Mouse (Mus musculus): Measurements from ENCODE around the gene Kcnk3. TPM values are rescaled to one million over a fixed set of nuclear protein-coding genes. Genes with fewer than 3 reads are reported as not detected.

Kcnk3 gene
- polyA plus RNA-seq, 1 experiment from 2014 or later = 8.7 TPM

GRCm38 (mm10) chr5:30621844-30622176, 33.8 kb downstream of the Kcnk3 start:
- Histone ChIP-seq H3K27me3 (replicated peaks; ENCODE audit: control insufficient read depth, insufficient read depth, low read length) (peaks cover 6% of the 10 kb centered on the region), H3K9ac (ENCODE audit: low read depth, low read length) (peak overlapping the region; percentile 9; the same call in 1 of the 2 replicates), H3K4me3 (ENCODE audit: low read length) (peak overlapping the region; percentile 39; the same call in 1 of the 2 replicates), H3K9me3 (ENCODE audit: control insufficient read depth, low read length) (no peaks in the 10 kb centered on the region), H3K4me2 (ENCODE audit: low read depth, low read length) (peak overlapping the region; percentile 65), H3K36me3 (ENCODE audit: control insufficient read depth, insufficient read depth, low read length) (no peaks in the 10 kb centered on the region), H3K27ac (ENCODE audit: low read length) (no peak overlapping the region), H3K4me1 (ENCODE audit: control insufficient read depth, insufficient read depth, low read length) (peaks cover 24% of the 10 kb centered on the region)
- 61% methylated on average over 22 of the region's 22 CpGs for WGBS
- no peak for ATAC-seq

DNA sequence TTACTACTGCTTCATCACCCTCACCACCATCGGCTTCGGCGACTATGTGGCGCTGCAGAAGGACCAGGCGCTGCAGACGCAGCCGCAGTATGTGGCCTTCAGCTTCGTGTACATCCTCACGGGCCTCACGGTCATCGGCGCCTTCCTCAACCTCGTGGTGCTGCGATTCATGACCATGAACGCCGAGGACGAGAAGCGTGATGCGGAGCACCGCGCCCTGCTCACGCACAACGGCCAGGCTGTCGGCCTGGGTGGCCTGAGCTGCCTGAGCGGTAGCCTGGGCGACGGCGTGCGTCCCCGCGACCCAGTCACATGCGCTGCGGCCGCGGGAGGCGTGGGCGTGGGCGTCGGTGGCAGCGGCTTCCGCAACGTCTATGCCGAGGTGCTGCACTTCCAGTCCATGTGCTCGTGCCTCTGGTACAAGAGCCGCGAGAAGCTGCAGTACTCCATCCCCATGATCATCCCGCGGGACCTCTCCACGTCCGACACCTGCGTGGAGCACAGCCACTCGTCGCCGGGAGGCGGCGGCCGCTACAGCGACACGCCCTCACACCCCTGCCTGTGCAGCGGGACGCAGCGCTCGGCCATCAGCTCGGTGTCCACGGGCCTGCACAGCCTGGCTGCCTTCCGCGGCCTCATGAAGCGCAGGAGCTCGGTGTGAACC, 34.3 kb downstream of the Kcnk3 start:
- H3K9ac ChIP-seq (ENCODE audit: low read depth, low read length) = peak overlapping the region; percentile 9
- no peak overlapping the region for H3K27ac ChIP-seq (ENCODE audit: low read length)
- H3K4me1 ChIP-seq (ENCODE audit: control insufficient read depth, insufficient read depth, low read length) = peaks cover 22% of the 10 kb centered on the region
- peaks cover 6% of the 10 kb centered on the region for H3K27me3 ChIP-seq (replicated peaks; ENCODE audit: control insufficient read depth, insufficient read depth, low read length)
- no peaks in the 10 kb centered on the region for H3K36me3 ChIP-seq (ENCODE audit: control insufficient read depth, insufficient read depth, low read length)
- 17% methylated on average over 69 of the region's 69 CpGs for WGBS
- peak; percentile 29 for ATAC-seq
- H3K4me3 ChIP-seq (ENCODE audit: low read length) = peak overlapping the region; percentile 39
- peak overlapping the region; percentile 65 for H3K4me2 ChIP-seq (ENCODE audit: low read depth, low read length)
- no peaks in the 10 kb centered on the region for H3K9me3 ChIP-seq (ENCODE audit: control insufficient read depth, low read length)

GRCm38 (mm10) chr5:30622841-30623185, 34.8 kb downstream of the Kcnk3 start:
- peak overlapping the region; percentile 65 for H3K4me2 ChIP-seq (ENCODE audit: low read depth, low read length)
- H3K9ac ChIP-seq (ENCODE audit: low read depth, low read length) = peak overlapping the region; percentile 9
- H3K4me3 ChIP-seq (ENCODE audit: low read length) = peak overlapping the region; percentile 39
- no peak overlapping the region for H3K27ac ChIP-seq (ENCODE audit: low read length)
- ATAC-seq = peak; percentile 2; the same call in 1 of the 2 replicates
- H3K36me3 ChIP-seq (ENCODE audit: control insufficient read depth, insufficient read depth, low read length) = no peaks in the 10 kb centered on the region
- WGBS = 19% methylated on average over 10 of the region's 10 CpGs
- H3K27me3 ChIP-seq (replicated peaks; ENCODE audit: control insufficient read depth, insufficient read depth, low read length) = peaks cover 6% of the 10 kb centered on the region
- H3K9me3 ChIP-seq (ENCODE audit: control insufficient read depth, low read length) = no peaks in the 10 kb centered on the region
- H3K4me1 ChIP-seq (ENCODE audit: control insufficient read depth, insufficient read depth, low read length) = peaks cover 19% of the 10 kb centered on the region

DNA sequence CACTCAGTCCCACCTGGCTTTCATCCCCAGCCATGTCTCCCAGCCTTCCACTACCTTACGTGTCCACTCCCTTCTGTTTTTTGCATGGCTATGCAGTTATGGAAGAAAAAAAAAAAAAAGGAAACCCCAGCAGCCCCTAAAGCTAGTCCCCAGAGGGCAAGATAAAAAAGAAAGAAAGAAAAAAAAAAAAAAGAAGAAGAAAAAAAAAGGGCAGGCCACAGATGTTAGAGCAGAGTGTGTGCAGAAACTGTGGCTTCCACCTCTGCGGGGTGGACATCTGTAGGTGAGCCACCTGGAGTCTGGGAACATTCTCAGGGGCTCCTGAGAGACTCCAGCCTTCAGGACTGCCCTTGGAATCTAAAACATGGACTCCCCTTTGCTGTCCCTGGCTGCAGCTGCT, 35.4 kb downstream of the Kcnk3 start:
- Histone ChIP-seq H3K4me1 (ENCODE audit: control insufficient read depth, insufficient read depth, low read length) (peaks cover 14% of the 10 kb centered on the region), H3K4me3 (ENCODE audit: low read length) (no peak overlapping the region), H3K9me3 (ENCODE audit: control insufficient read depth, low read length) (no peaks in the 10 kb centered on the region), H3K27ac (ENCODE audit: low read length) (no peak overlapping the region), H3K4me2 (ENCODE audit: low read depth, low read length) (no peak overlapping the region), H3K9ac (ENCODE audit: low read depth, low read length) (no peak overlapping the region), H3K27me3 (replicated peaks; ENCODE audit: control insufficient read depth, insufficient read depth, low read length) (peaks cover 6% of the 10 kb centered on the region), H3K36me3 (ENCODE audit: control insufficient read depth, insufficient read depth, low read length) (no peaks in the 10 kb centered on the region)
- no peak for ATAC-seq
- 75% methylated on average over 2 of the region's 2 CpGs for WGBS

DNA sequence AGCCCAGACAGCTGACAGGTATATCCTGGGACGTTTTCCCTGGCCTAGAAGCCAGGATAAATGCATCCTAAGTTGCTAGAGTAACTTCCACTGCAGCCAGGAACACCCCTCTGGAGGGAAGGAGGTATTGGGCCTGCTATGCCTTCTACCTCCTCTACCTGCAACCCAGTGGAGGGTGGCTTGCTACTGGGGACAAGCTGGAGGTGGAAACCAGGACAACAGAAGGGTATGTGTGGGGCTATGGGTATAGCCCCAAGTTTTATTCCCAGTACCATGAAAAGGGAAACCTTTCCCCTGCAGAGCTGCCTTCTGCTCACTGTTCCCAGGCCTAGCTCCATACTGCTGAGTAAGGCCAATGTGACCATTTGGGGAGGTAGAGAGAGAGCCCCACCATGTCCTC, 36.3 kb downstream of the Kcnk3 start:
- no peaks in the 10 kb centered on the region for H3K9me3 ChIP-seq (ENCODE audit: control insufficient read depth, low read length)
- no peak overlapping the region for H3K4me3 ChIP-seq (ENCODE audit: low read length)
- no peak overlapping the region for H3K27ac ChIP-seq (ENCODE audit: low read length)
- 38% methylated on average over 1 of the region's 1 CpGs for WGBS
- peaks cover 6% of the 10 kb centered on the region for H3K27me3 ChIP-seq (replicated peaks; ENCODE audit: control insufficient read depth, insufficient read depth, low read length)
- no peak for ATAC-seq
- H3K4me1 ChIP-seq (ENCODE audit: control insufficient read depth, insufficient read depth, low read length) = peaks cover 12% of the 10 kb centered on the region
- H3K4me2 ChIP-seq (ENCODE audit: low read depth, low read length) = no peak overlapping the region
- no peaks in the 10 kb centered on the region for H3K36me3 ChIP-seq (ENCODE audit: control insufficient read depth, insufficient read depth, low read length)
- no peak overlapping the region for H3K9ac ChIP-seq (ENCODE audit: low read depth, low read length)

DNA sequence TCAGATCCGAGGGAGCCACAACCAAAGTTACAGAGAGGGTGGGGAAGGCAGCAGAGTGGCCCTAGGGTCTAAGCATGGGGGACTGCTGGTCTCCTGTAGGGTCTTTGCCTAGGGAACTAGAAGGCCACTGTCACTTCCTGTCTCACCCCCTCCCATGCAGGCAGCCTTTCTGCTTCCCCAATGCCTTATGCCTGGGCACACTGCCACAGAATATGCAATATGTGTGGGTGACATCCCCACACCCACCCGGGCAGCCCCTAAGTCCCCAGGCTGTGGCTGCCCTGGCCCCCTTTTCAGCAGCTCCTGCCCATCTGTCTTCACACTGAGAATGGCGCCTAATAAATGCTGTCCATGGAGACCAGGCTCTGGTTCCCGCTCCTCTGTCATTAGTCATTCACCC, 36.9 kb downstream of the Kcnk3 start:
- H3K27ac ChIP-seq (ENCODE audit: low read length) = no peak overlapping the region
- H3K4me3 ChIP-seq (ENCODE audit: low read length) = no peak overlapping the region
- H3K4me2 ChIP-seq (ENCODE audit: low read depth, low read length) = no peak overlapping the region
- H3K4me1 ChIP-seq (ENCODE audit: control insufficient read depth, insufficient read depth, low read length) = peaks cover 12% of the 10 kb centered on the region
- 57% methylated on average over 4 of the region's 4 CpGs for WGBS
- peaks cover 6% of the 10 kb centered on the region for H3K27me3 ChIP-seq (replicated peaks; ENCODE audit: control insufficient read depth, insufficient read depth, low read length)
- ATAC-seq = no peak
- H3K9ac ChIP-seq (ENCODE audit: low read depth, low read length) = no peak overlapping the region
- no peaks in the 10 kb centered on the region for H3K36me3 ChIP-seq (ENCODE audit: control insufficient read depth, insufficient read depth, low read length)
- H3K9me3 ChIP-seq (ENCODE audit: control insufficient read depth, low read length) = no peaks in the 10 kb centered on the region

DNA sequence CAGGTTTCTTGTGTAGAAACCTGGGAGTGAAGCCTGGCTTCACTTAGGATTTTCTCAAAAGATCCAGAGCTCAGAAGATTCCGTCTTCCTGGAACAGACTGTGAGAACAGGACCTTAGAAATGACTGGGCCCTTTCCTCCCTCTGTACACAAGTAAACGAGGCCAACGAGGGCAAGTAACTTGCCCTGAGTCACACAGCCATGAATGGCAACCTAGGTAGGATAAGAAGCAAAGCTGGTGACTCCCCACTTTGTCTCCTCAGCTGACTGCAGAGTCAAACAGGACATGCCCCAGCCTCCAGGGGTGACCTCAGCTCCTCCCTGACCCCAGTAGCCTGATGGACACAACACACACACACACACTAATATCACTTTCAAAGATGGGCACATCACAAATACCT, 37.4 kb downstream of the Kcnk3 start:
- Histone ChIP-seq H3K4me2 (ENCODE audit: low read depth, low read length) (no peak overlapping the region), H3K27ac (ENCODE audit: low read length) (no peak overlapping the region), H3K4me3 (ENCODE audit: low read length) (no peak overlapping the region), H3K36me3 (ENCODE audit: control insufficient read depth, insufficient read depth, low read length) (no peaks in the 10 kb centered on the region), H3K9me3 (ENCODE audit: control insufficient read depth, low read length) (no peaks in the 10 kb centered on the region), H3K27me3 (replicated peaks; ENCODE audit: control insufficient read depth, insufficient read depth, low read length) (peaks cover 6% of the 10 kb centered on the region), H3K9ac (ENCODE audit: low read depth, low read length) (no peak overlapping the region), H3K4me1 (ENCODE audit: control insufficient read depth, insufficient read depth, low read length) (peaks cover 12% of the 10 kb centered on the region)
- no peak for ATAC-seq
- WGBS = 59% methylated on average over 3 of the region's 3 CpGs

DNA sequence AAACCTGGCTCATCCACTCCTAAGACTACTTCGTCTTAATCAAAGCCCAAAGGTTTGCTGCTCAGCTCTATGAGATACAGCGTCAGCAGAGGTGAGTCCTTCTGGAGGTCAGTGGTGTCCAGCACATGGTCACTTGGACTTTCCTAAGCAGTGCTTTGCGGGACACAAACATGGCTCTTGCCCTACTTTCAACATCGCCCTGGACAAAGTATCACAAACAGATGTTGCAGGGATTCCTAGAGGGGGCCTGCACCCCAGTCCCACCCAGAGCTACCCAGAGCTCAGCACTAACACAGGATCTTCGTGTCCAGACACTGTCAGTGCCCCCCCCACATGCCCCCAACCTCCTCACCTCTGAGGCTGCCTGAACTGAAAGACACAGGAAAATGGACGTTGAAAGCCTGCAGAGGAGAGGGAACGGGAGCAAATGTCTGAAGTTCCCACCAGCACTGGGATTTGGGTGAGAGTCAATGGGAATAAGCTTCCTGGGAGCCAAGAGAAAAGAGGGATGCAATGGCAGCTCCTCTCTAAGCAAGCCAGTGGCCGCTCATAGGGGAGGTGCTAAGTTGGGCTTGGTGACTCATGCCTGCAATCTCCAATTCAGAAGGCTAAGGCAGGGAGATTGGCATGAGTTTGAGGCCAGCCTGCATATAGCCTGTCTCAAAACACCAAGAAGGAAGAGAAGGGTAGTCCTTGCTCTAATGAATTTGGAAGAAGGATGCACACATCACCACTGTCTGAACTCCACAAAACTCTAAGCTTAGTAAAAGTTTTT, 38.5 kb downstream of the Kcnk3 start:
- Histone ChIP-seq H3K9me3 (ENCODE audit: control insufficient read depth, low read length) (no peaks in the 10 kb centered on the region), H3K9ac (ENCODE audit: low read depth, low read length) (no peak overlapping the region), H3K27ac (ENCODE audit: low read length) (no peak overlapping the region), H3K27me3 (replicated peaks; ENCODE audit: control insufficient read depth, insufficient read depth, low read length) (peaks cover 6% of the 10 kb centered on the region), H3K36me3 (ENCODE audit: control insufficient read depth, insufficient read depth, low read length) (no peaks in the 10 kb centered on the region), H3K4me1 (ENCODE audit: control insufficient read depth, insufficient read depth, low read length) (peaks cover 12% of the 10 kb centered on the region), H3K4me2 (ENCODE audit: low read depth, low read length) (no peak overlapping the region), H3K4me3 (ENCODE audit: low read length) (no peak overlapping the region)
- ATAC-seq = no peak
- WGBS = 76% methylated on average over 8 of the region's 8 CpGs

- WGBS = 86% methylated on average over 3 of the region's 3 CpGs
- no peaks in the 10 kb centered on the region for H3K27me3 ChIP-seq (replicated peaks; ENCODE audit: control insufficient read depth, insufficient read depth, low read length)
- H3K9ac ChIP-seq (ENCODE audit: low read depth, low read length) = no peak overlapping the region
- no peak for ATAC-seq
- no peak overlapping the region for H3K27ac ChIP-seq (ENCODE audit: low read length)
- no peak overlapping the region for H3K4me3 ChIP-seq (ENCODE audit: low read length)
- H3K4me2 ChIP-seq (ENCODE audit: low read depth, low read length) = no peak overlapping the region
- H3K36me3 ChIP-seq (ENCODE audit: control insufficient read depth, insufficient read depth, low read length) = no peaks in the 10 kb centered on the region
- no peaks in the 10 kb centered on the region for H3K9me3 ChIP-seq (ENCODE audit: control insufficient read depth, low read length)
- H3K4me1 ChIP-seq (ENCODE audit: control insufficient read depth, insufficient read depth, low read length) = no peaks in the 10 kb centered on the region; the same call in 1 of the 2 replicates
Measured at GRCm38 (mm10) chr5:30628511-30628910, 40.5 kb downstream of the Kcnk3 start.
